Mouse (Mus musculus) mouse embryonic stem cell (cell line): ENCODE measurements around the gene Crhr2.

ENCODE experiments used
- in situ Hi-C, 2 experiments: fragments of 300-500 bp; cut with MboI; formaldehyde crosslinking; loops; 1 replicate in 1 of 2; 3 replicates in 1 of 2; pipeline ENCODE4 v1.14.3; 2019 to 2020; ENCODE audit warnings: low sequenced_read_pairs in 2 of 2, low pct_unique_long_range_greater_than_20kb in 1 of 2, mixed read lengths in 1 of 2; ENCODE audit not compliant: unreplicated experiment in 1 of 2

Crhr2 gene

DNA sequence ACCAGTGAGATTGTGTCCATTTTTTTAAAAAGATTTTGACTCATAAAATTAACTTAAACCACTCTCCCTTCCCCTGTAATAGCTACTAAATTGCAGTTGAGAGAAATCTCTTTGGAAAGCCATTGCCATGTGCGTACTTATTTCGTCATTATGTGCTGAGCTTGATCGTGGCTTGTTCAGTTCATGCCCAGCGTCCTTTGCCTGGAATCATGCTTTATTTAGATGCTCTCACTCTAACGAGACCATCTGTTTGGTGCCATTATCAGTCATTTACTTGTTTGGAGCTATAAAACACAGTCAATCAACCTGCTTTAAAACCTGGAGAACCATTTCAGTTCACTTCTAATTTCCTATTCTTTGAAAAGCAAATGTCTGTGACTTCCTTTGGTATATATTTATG is 70.6 kb downstream of the Crhr2 start:
- in situ Hi-C loops, result no loop called here

DNA sequence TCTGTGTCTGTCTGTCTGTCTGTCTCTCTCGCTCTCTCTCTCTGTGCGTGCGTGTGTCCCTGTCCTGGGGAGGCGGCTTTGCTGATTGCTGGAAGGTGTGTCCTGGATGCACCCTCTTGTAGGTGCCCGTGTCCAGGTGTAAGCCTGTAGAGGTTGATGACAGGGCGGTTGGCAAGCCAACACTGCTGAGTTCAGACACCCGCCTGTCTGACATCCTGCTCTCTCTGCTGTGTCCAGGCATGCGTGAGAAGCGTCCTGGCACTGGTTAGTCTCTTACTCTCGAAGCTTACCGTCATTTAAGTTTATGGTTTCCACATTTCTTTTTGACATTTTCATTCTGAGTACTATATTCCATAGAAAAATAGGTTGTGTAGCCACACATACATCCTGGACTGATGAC is 71.5 kb downstream of the Crhr2 start:
- in situ Hi-C loops, result no loop called here

DNA sequence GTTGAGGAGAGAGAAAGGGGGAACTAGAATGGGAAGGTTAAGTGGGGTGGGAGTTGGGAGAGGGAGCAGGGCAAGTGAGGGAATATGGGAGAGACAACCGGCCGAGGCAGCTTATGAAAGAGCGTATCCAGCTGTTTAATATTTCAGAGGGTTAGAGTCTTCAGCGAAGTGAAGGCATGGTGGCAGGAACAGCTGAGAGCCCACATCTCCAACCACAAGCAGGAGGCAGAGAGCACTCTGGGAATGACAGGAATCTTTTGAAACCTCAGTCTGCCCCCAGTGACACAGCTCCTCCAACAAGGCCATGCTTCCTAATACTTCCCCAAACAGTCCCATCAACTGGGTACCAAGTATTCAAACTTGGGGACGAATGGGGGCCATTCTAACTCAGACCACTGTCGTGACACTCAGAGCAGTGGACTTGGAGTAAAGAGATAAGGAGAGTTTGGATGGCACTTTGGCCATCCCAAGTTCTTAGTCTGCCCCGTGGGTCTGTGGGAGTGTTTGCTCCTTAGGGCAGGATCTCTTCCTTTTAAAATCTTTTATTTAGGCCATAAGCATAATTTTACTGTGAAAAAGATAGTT is 72.5 kb downstream of the Crhr2 start:
- in situ Hi-C loops, result no loop called here

- in situ Hi-C loops, result no loop called here
Observed at GRCm38 (mm10) chr6:55057427-55057826, 75.4 kb downstream of the Crhr2 start.

- in situ Hi-C loops, result no loop called here
Observed at GRCm38 (mm10) chr6:55054491-55054890, 78.3 kb downstream of the Crhr2 start.

DNA sequence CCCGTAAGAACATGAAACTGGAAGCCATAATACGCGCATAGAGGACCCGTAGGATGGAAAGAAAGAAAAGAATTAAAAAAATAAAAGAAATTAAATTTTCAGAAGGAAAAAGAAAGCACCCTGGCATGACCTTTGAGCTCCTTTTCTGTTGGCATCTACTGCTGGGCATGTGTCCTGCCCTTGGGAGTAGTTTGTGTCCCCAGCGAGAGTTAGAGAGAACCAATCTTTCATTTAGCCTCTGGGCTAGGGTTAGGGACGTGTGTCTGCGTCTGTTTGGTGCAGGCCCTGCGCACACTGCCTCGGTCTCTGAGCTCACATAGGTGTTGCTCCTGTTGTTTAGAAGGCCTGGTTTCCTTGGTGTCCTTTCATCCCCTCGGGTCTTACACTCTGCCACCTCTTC is 83.6 kb downstream of the Crhr2 start:
- in situ Hi-C loops, result no loop called here

DNA sequence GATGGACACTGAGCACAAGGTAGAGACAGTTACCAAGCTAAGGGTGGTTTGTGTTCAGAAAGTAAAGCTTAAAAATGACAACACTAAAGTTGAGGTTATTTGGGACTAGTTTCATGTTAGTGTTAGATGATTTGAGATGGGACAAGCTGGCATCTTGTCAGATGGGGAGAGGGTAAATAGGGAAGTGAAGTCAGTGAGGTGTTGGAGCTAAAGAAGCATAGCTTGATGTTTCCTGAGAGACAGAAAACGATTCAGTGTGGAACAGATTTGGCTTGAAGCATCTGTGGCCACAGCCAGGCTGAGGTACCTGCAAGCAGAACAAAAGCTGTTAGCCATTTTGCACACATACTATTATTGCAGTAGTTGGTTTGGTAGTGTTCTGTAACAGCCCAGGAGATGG is 87.5 kb downstream of the Crhr2 start:
- in situ Hi-C loops, result no loop called here

DNA sequence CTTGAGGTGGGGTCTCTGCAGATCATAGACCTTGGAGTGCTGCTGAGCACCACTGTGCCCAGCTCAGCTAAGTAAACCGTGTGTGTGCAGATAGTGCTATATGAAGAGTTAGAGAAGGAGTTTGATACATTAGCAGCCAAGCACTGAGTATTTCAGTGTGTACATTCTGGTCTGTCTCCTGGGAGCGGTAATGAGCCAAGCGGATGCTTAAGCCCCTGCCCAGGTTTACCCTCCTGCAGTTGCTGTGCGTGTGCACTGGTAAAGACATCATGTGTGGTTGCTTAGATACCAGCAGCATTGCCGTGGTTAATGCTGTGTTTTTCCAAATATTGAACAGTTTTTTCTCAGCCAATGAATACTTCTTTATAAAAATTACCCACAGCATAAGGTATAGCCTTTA is 88.3 kb downstream of the Crhr2 start:
- in situ Hi-C loops, result no loop called here

DNA sequence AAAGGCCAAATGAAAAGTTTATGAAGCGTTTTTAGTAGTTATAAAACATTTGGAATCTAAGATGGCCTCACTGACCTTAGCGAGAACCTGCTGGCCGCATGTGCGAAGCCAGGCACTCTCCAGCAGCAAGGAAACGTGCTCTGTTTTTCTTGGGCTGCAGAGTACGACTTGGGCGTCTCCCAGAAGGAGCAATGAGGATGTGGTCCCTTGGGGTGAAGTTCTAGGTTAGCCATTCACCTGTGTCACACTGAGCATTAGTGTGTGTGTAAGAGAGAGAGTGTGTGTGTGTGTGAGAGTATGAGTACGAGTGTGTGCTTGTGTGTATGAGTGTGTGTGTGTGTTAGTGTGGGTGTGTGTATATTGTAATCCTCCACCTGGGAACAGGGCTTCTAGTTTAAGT is 89.6 kb downstream of the Crhr2 start:
- in situ Hi-C loops, result no loop called here
